Mouse (Mus musculus) kidney, postnatal 36 days (tissue): ENCODE data around the gene Nkiras1.
A peak's percentile ranks its signal among the peaks of the same experiment; 100 is the strongest.

Source experiments
- DNase-seq, 2 experiments: peaks; one replicate each; pipeline ENCODE4 v3.0.0; 2021 to 2022; ENCODE audit warnings: mixed read lengths in 2 of 2

Gene Nkiras1

DNA sequence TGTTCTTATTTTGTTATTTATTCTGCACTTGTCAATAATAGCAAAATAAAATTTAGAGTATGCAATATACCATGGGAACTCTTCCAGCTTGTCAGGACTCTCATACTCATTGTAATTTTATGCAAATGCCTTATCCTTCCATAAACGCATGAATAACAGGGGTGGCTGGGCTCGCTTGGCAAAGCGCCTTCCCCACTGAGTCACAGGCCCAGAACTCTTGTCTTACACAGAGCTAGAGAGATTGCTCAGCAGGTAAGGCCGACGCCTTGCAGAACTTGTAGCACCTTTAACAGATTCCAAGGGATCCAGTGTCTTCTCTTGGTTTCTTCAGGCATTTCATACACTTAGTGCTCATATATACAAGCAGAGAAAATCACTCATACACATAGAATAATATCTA lies 9.4 kb downstream of the Nkiras1 start:
- DNase-seq = no peak

DNA sequence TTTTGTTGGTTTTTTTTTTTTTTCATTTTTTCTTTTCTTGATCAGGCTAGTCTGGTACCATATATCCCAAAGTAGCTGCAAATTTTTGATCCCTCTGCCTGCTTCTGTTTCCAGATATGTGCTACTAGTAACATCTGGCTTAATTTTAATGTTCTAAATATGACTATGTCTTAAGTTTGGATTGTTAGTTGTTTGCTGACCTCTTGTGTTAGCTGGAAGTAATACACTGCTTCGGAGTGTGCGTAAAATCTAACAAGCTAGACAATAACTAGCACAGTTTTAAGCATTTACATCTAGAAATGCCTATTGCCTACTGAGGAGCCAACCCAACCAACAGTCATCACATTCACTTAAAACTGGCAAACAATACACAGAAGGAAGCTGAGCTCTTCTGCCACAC lies 13.6 kb downstream of the Nkiras1 start:
- peak in 1 of 2 experiments; percentile 28 for DNase-seq

DNA sequence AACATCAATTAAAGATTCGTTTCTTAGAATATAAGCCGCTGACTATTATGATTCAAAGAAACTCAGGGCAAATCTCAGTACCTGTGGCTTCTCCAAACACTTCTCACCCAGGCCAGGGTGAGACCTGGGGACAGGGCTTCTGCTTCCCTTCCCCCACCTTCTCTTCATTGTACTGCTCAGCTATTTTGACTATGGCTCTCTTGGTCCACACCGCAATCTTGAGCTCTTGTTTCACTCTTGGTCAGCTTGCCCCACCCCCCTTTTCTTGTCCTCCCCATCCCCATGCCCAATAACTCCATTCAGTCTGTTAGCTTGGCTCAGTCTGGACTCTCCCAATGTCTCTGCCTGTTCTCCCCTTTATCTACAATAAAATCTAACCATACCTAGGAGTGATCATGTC lies 14.5 kb downstream of the Nkiras1 start:
- DNase-seq = no peak

DNA sequence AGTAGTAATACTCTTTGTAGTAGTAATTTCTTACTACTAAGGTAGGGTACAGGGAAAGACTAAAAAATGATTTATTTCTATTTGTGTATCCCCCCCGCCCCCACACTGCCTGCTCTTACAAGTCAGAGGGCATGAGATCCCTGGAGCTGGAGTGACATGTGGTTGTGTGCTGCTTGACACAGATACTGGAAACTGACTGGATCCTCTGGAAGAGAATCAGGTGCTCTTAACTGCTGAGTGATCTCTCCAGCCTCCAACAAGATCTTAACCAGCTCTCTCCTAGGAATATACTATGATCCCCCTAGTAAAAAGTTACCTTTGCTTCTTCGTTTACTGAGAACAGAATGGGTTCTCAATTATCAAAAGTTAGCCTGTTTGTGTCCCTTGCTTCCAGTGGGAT lies 15.5 kb downstream of the Nkiras1 start:
- no peak for DNase-seq

DNA sequence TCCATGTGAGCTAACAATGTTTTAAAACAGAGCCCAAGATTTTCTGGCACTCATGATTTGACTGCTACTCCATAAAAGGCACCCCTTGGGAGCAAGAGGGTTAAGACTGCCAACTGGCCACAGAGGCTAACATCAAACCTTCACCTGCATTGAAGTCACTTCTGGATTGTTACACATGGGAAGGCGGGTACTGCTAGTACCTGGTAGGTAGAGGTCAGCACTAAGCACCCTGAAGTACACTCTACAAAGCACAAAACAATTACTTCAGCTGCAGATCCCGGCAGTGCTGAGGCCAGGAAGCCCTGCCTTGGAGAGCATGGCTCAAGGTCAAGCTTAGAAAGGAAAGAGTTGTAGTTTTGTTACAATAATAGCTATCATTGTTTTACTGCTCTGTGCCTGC lies 16.5 kb downstream of the Nkiras1 start:
- DNase-seq = no peak

DNA sequence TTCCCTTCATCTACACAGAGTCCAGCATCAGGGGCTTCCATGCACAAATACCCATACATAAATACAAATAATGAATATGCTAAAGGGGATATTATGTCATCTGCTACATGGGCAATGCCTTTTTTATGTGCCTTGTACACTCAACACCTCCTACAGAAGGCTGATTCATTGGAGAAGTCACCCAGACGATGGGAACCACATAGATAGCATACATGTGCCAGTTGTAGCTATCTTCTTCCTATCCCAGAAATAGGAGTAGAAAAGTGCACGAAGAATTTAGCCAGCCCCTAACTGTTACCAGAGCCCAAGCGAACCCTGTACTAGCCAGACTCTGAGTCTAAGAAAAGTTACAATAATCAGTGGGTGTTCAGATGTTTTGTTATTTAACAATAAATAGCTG lies 21.2 kb downstream of the Nkiras1 start:
- DNase-seq = no peak

DNA sequence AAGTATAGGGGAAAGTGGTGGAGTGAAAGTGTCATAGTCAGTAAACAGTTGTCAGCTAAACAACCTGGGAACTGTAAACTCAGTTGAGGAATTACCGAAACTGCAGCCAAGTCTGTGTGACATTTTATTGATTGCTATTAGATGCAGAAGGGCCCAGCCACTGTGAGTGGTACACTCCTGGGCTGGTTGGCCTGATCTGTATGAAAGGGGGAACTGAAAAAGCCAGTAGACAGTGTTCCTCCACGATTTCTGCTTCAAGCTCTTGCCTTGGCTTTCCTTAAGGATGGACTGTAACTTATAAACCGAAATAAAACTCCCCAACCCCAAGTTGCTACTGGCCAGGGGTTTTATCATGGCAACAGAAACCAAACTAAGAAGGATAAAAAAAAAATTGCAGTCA lies 21.6 kb downstream of the Nkiras1 start:
- no peak for DNase-seq

DNA sequence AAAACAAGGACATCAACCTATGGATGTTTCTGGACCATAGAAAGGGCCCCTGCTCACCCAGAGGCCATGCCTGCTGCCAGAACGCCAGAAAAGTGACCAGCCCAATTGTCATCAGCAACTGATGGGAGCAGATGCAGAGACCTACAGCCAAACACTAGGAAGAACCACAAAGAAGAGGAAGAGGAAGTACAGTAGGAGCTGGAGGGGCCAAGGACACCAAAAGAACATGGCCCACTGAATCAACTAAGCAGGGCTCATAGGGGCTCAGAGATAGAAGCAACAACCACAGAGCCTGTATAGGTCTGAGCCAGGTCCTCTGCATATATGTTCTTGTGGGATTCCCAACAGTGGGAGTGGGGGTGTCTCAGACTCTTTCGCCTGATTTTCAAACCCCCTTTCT lies 26.5 kb downstream of the Nkiras1 start:
- DNase-seq = no peak

DNA sequence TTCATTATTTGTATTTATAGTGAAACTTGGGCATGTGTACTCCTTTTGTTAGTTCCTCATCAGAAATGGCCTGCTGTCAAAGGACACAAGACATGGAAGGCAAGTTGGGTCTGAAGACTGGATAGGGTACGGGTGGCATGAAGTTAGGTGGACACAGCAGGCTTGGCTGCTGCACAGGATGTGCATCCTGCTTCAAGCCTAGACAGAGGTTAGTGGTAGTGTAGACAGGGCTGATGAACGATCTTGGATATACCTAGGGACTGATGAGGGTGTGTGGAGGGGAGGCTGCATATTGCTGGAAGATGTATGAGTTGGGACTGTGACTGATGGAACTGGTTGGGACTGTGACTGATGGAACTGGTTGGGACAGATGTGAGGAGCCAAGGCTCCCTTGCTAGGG lies 27.9 kb downstream of the Nkiras1 start:
- DNase-seq = no peak

DNA sequence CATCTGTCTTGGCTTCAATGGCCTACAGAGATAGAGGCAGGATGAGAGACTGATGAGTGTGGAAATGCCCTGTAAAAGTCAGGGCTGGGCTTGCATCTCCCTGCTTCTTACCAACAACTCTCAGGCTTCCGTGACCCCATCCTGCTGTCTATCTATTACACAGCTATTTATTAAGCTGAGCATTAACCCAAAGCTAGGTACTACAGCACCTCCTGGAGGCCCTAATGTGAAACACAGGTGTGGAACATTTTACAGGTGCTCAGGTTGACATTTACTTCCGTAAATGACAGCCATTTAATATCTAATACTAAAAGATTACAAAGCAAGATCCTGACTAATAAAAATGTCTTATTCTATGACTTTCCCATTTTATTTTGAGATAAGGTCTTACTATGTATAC lies 29.7 kb downstream of the Nkiras1 start:
- peak in 1 of 2 experiments; percentile 37 for DNase-seq

DNA sequence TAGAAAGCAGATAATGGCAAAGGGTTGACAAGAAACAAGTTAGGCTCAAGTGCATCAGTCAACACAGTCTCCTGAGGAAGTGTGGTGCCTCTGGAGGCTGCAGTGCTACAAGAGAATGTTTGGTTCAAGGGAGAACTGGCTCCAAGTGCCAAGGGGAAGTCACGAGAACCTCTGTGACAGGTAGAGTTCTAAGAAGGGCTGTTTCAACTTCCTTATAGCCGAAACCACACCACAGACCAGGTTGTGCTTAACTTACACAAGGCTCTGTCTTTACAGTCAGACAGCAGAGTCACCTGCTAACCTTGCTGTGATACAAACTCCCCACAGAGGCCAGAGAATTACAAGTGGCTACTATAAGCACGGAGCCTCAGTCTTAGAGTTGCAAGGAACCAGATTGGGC lies 30.7 kb downstream of the Nkiras1 start:
- DNase-seq = no peak

DNA sequence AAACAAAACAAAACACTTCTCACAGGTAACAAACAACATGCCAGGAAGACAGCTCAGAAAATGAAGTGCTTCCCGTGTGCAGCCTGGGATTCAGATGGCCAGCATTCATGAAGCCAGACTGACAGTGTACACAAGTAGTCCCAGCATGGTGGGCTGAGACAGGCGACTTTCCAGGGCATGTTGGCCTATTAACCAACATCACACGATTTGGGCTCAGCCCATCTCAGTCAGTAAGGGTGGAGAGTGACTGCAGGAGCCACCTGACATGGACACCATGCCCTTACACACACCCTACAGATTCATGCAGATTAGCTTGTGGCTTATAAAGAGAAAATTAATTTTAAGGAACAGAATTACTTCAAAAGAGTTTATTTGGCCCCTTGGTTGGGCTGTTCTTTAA lies 31.8 kb downstream of the Nkiras1 start:
- no peak for DNase-seq

DNA sequence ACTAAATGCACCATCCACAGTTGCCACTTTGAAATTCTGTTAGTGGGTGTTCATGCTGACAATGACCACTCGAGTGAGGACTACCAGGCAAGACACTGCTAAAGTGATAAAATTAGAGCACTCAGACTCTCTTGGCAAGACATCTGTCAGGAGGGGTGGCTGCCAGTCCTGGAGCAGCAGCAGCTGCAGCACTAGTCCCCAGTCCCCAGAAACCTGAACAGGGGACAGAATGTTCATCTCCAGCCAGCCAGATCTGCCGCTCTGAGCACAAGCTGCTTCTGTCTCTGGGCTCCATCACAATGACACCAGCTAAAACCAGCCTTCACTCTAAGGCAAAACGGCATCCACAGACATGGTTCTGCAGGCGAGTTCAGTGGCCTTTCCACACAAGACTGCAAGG lies 32.3 kb downstream of the Nkiras1 start:
- DNase-seq = peak in 1 of 2 experiments; percentile 19

DNA sequence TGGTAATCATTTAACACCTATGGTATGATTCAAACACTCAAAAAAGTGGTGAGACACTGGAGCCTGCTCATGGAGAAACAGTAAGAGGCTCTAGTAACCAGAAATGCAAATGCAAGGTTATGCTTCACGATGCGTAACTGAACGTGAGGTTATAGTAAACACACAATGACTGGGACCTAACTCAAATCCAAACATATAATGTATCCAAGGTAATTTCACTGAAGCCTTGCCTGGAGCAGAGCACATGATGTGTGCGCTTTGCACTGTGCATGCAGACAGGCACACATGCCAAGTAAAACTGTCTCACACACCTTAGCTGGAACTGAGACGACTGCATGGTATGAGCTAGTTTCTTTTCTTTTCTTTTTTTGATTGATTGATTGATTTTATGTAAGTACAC lies 33.2 kb downstream of the Nkiras1 start:
- peak in 1 of 2 experiments; percentile 20 for DNase-seq

DNA sequence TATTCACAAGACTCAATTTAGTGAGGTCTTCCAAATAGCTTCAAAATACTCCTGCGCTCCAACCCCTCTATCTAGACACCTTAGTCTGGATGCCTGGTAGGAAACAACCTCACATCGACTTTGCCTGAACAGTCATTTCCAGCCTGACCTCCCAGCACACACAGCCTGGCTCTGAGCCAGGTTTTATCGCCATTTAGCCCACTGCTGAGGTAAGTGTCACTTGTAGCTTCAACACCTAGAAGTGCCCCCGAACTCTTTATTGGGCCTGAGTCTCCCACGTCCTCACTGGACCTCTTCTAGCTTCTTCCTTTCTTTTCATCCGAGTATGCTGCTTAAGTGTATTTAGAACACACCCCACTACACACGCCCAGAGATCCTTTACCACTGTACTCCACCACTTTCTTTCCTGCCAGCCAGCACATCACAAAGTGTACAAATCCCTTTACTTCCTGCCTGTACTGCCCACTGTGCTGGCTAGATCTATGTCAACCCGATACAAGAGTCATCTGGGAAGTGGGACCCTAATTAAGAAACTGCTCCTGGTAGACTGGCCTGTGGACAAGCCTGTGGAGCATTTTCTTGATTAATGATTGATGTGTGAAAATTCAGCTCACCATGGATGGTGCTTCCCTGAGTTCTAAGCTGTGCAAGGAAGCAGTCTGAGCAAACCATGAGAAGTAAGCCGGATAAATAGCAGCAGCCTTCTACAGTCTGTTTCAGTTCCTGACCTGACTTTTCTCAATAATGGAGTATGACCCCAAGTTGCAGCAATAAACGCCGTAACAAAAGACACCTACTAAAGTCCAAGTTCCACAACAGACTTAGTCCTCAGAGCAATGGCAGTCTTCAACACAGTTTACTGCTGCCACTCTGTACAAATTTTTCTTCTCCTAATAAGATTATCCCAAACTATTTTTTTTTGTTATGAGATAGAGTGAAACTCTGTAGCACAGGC lies 46.8 kb downstream of the Nkiras1 start:
- DNase-seq = peak in 1 of 2 experiments; percentile 33

DNA sequence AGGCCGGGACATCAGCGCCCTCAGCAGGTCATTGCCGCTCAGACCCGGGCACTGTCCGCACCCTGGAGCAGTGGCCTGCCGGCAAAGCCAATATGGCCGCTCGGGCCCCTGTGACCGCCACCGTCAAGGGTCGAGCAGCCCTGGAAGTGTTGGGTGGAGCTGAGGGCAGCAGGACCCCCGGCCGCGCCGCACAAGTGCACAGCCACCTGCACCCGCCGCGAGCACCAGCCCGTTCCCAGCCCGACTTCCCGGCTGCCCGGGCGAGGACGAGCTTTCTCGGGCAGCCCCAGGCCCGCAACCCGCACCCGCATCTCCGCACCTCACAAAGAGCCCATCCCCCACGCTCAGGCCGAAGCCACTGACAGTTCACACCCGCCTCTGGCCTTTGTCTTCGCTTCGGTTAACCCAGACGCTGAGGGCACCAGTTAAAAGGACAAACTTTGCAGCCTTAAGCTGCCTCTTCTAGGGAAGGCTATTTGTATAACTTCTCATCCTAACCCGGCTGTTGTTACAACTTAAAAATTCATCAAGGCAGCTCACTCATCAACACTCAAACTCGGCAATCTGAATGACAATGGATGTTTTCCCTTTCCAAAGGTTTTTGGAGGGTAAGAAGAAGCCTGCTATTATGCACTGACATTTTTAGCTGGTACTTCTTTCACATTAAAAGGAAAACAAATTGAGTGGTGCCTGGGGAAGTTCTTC lies 56.2 kb downstream of the Nkiras1 start:
- DNase-seq = peak; percentile 31 to 66

DNA sequence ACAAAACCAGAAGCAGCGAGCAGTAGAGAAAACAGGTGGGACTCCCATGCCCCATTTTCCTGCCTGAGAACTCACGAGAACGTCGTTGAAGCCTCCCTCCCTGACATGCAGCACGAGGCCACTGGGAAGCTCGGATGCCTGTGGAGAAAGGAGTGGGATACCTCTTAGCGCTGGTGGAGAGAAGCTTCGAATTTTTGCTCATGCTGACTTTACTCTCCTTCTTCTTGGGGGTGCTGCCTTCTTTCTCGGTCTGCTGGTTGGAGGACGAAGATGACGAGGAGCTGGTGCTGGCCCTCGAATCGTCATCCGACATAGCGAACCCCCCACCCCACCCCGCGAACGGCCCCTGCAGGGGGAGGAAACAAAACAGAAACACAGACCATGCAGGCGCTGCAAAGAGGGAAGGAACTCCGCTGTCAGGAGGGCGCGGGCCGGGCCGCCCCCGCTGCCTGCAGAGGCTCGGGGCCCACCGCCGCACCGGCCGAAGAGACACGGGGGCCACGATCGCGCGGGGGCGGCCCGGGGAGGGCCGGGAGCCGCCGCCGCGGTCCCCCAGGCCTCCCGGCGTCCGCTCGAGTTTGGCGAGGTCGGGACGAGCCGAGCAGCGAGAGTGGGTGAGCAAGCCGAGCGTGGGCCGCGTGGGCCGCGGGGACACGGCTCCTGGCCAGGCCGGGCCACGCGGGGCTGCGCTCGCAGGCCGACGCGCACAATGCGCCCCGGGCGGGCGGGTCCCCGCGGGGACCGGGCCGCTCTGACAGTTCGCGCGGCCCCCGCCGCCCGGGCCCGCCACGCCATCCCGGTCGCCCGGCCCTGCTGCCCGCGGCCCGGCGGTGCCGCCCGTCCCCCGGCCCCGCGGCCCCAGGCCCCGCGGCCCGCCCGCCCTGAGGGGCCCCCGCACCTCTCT lies 60.1 kb downstream of the Nkiras1 start:
- DNase-seq = peak; percentile 6 to 47

DNA sequence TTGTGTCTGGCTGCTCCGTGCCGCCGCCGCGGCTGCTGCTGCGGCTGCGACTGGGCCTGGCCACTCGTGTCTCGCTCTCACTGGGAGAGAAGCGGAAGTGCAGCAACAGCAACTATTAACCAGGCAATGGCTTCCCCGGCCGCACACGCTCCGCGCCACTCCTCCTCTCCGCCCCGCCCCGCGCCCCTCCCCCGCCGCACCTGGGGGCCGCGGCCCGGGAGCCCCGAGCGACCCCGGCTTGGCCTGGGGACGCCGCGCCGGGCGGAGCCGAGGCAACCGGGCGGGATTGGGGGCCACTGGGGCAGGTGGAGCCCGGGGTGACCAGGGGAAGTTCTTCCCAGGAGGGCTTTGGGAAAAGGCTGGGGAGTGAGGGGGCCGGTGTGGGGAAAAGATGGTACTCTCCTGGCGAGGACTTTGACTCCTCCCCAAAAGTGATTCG lies 60.8 kb downstream of the Nkiras1 start, which contains the start of gene Ube2e1:
TSS of gene Ube2e1 (minus strand) at position 167 of the 439 bp plus-strand sequence.
- DNase-seq = peak; percentile 79 to 86
